Mouse (Mus musculus) limb, embryonic 13.5 days (tissue): ENCODE data around the gene Cldn14. TPM values are rescaled to one million over a fixed set of nuclear protein-coding genes. Genes with fewer than 3 reads are reported as not detected.
"Not testable (repeated sequence)": the region's sequence is repeated elsewhere in the genome, so short reads cannot be mapped to it uniquely, and the experiment has no call there.

Experiments
- ATAC-seq: fragments of 200-750 bp; cut with Nextera tagmentation; 2 replicates; pipeline ENCODE4 v1.8.0; 2017; ENCODE audit warnings: low read depth, moderate number of reproducible peaks, moderate TSS enrichment; ENCODE audit not compliant: low FRiP score
- H3K27ac ChIP-seq: fragments of 300-500 bp; sonication (generic); 2 replicates; pipeline ENCODE4 v1.5.1; 2015; ENCODE audit warnings: inconsistent platforms, mild to moderate bottlenecking, moderate library complexity
- H3K27me3 ChIP-seq: fragments of 300-500 bp; sonication (generic); 2 replicates; pipeline ENCODE4 v1.6.1; 2015; ENCODE audit warnings: mild to moderate bottlenecking, inconsistent platforms
- H3K36me3 ChIP-seq: fragments of 300-500 bp; sonication (generic); 2 replicates; pipeline ENCODE4 v1.6.1; 2015; ENCODE audit warnings: inconsistent platforms, mild to moderate bottlenecking, moderate library complexity
- H3K4me1 ChIP-seq: fragments of 300-500 bp; sonication (generic); 2 replicates; pipeline ENCODE4 v1.6.1; 2015; ENCODE audit warnings: inconsistent platforms
- H3K4me2 ChIP-seq: fragments of 300-500 bp; sonication (generic); replicated peaks from 2 replicates; pipeline ENCODE4 v1.6.1; 2015; ENCODE audit warnings: inconsistent platforms, mild to moderate bottlenecking, moderate library complexity
- H3K4me3 ChIP-seq: fragments of 300-500 bp; sonication (generic); 2 replicates; pipeline ENCODE4 v1.5.1; 2015; ENCODE audit warnings: moderate library complexity, mild to moderate bottlenecking, inconsistent platforms
- H3K9ac ChIP-seq: fragments of 300-500 bp; sonication (generic); 2 replicates; pipeline ENCODE4 v1.6.1; 2015; ENCODE audit warnings: mild to moderate bottlenecking, inconsistent platforms
- H3K9me3 ChIP-seq: fragments of 300-500 bp; sonication (generic); 2 replicates; pipeline ENCODE4 v1.6.1; 2016; ENCODE audit warnings: inconsistent platforms
- whole genome bisulfite sequencing: fragments of 180-500 bp; shearing (Covaris S2); methylation state at CpG from one replicate; pipeline ENCODE4 v1.1.7; 2015; 5-methylcytosine and 5-hydroxymethylcytosine counted together
- polyA plus RNA-seq: library from polyadenylated mRNA; unstranded; fragments of >200 nt; fragmentation: Nextera tagmentation; extraction: Ambion mirVana; gene quantifications from 2 replicates; pipeline ENCODE4 v1.2.1, GENCODE M21; 2015

The Cldn14 gene
- polyA plus RNA-seq, 1 experiment from 2014 or later = not detected

- Histone ChIP-seq H3K9ac (no peak overlapping the region), H3K27ac (no peak overlapping the region), H3K27me3 (no peaks in the 10 kb centered on the region), H3K4me3 (no peak overlapping the region), H3K9me3 (no peaks in the 10 kb centered on the region), H3K4me1 (peaks cover 24% of the 10 kb centered on the region), H3K4me2 (no peak overlapping the region), H3K36me3 (no peaks in the 10 kb centered on the region)
- no peak for ATAC-seq
- WGBS = 76% methylated on average over 6 of the region's 6 CpGs
These were observed 5.2 kb downstream of the Cldn14 start for GRCm38 (mm10) chr16:94003478-94003877.

- Histone ChIP-seq H3K4me3 (no peak overlapping the region), H3K9ac (no peak overlapping the region), H3K4me1 (0 out of 2 replicates have a peak, but pooled peaks cover 12% of the 10 kb centered on the region), H3K4me2 (no peak overlapping the region), H3K36me3 (no peaks in the 10 kb centered on the region), H3K27ac (no peak overlapping the region), H3K9me3 (no peaks in the 10 kb centered on the region), H3K27me3 (no peaks in the 10 kb centered on the region)
- no peak for ATAC-seq
- 79% methylated on average over 6 of the region's 6 CpGs for WGBS
These were observed 7.3 kb downstream of the Cldn14 start for GRCm38 (mm10) chr16:94001366-94001765.

- H3K9me3 ChIP-seq = no peaks in the 10 kb centered on the region
- H3K36me3 ChIP-seq = no peaks in the 10 kb centered on the region
- H3K27me3 ChIP-seq = no peaks in the 10 kb centered on the region
- ATAC-seq = no peak
- peaks cover 21% of the 10 kb centered on the region for H3K4me1 ChIP-seq
- H3K27ac ChIP-seq = no peak overlapping the region
- no peak overlapping the region for H3K4me3 ChIP-seq
- 28% methylated on average over 5 of the region's 5 CpGs for WGBS
- no peak overlapping the region for H3K4me2 ChIP-seq
- no peak overlapping the region for H3K9ac ChIP-seq
These were observed 9.7 kb downstream of the Cldn14 start for GRCm38 (mm10) chr16:93998895-93999294.

GRCm38 (mm10) chr16:93983576-93983975, 25.1 kb downstream of the Cldn14 start:
- Histone ChIP-seq H3K36me3 (no peaks in the 10 kb centered on the region), H3K4me3 (no peak overlapping the region), H3K9me3 (no peaks in the 10 kb centered on the region), H3K9ac (no peak overlapping the region), H3K27ac (0 out of 2 replicates have a peak overlapping the region, but pooled peaks have one; percentile 28), H3K4me2 (no peak overlapping the region), H3K27me3 (0 out of 2 replicates have a peak, but pooled peaks cover 7% of the 10 kb centered on the region), H3K4me1 (peaks cover 28% of the 10 kb centered on the region)
- ATAC-seq = 0 out of 2 replicates have a peak, but pooled peaks have one; percentile 39
- 38% methylated on average over 9 of the region's 9 CpGs for WGBS

GRCm38 (mm10) chr16:93982341-93982740, 26.3 kb downstream of the Cldn14 start:
- Histone ChIP-seq H3K4me1 (peaks cover 32% of the 10 kb centered on the region), H3K9ac (no peak overlapping the region), H3K27ac (no peak overlapping the region), H3K9me3 (no peaks in the 10 kb centered on the region), H3K4me2 (no peak overlapping the region), H3K27me3 (peaks cover 7% of the 10 kb centered on the region; the same call in 1 of the 2 replicates), H3K36me3 (no peaks in the 10 kb centered on the region), H3K4me3 (no peak overlapping the region)
- WGBS = 82% methylated on average over 11 of the region's 11 CpGs
- no peak for ATAC-seq

GRCm38 (mm10) chr16:93981190-93981841, 27.3 kb downstream of the Cldn14 start:
- Histone ChIP-seq H3K4me2 (no peak overlapping the region), H3K4me3 (no peak overlapping the region), H3K9me3 (no peaks in the 10 kb centered on the region), H3K27ac (no peak overlapping the region), H3K27me3 (peaks cover 7% of the 10 kb centered on the region; the same call in 1 of the 2 replicates), H3K4me1 (peaks cover 32% of the 10 kb centered on the region), H3K9ac (no peak overlapping the region), H3K36me3 (no peaks in the 10 kb centered on the region)
- no peak for ATAC-seq
- 47% methylated on average over 15 of the region's 15 CpGs for WGBS

- not testable (repeated sequence) for H3K36me3 ChIP-seq, H3K9me3 ChIP-seq, H3K4me3 ChIP-seq, H3K27me3 ChIP-seq, H3K27ac ChIP-seq, H3K9ac ChIP-seq, H3K4me2 ChIP-seq, ATAC-seq
- peaks cover 32% of the 10 kb centered on the region for H3K4me1 ChIP-seq
- 86% methylated on average over 3 of the region's 3 CpGs for WGBS
These were observed 28.3 kb downstream of the Cldn14 start for GRCm38 (mm10) chr16:93980338-93980737.

GRCm38 (mm10) chr16:93979316-93979715, 29.3 kb downstream of the Cldn14 start:
- Histone ChIP-seq H3K27me3 (peaks cover 7% of the 10 kb centered on the region; the same call in 1 of the 2 replicates), H3K9ac (no peak overlapping the region), H3K36me3 (no peaks in the 10 kb centered on the region), H3K4me3 (no peak overlapping the region), H3K27ac (no peak overlapping the region), H3K4me1 (peaks cover 32% of the 10 kb centered on the region), H3K4me2 (no peak overlapping the region), H3K9me3 (peaks cover 4% of the 10 kb centered on the region; the same call in 1 of the 2 replicates)
- no peak; the same call in 1 of the 2 replicates for ATAC-seq
- WGBS = 81% methylated on average over 2 of the region's 2 CpGs

GRCm38 (mm10) chr16:93977587-93977986, 31.1 kb downstream of the Cldn14 start:
- Histone ChIP-seq H3K27ac (no peak overlapping the region), H3K4me2 (no peak overlapping the region), H3K27me3 (peaks cover 7% of the 10 kb centered on the region; the same call in 1 of the 2 replicates), H3K9me3 (peaks cover 4% of the 10 kb centered on the region; the same call in 1 of the 2 replicates), H3K4me3 (no peak overlapping the region), H3K4me1 (peaks cover 26% of the 10 kb centered on the region), H3K36me3 (no peaks in the 10 kb centered on the region), H3K9ac (no peak overlapping the region)
- 89% methylated on average over 6 of the region's 6 CpGs for WGBS
- ATAC-seq = no peak

GRCm38 (mm10) chr16:93976907-93977306, 31.7 kb downstream of the Cldn14 start:
- Histone ChIP-seq H3K4me3 (no peak overlapping the region), H3K4me2 (no peak overlapping the region), H3K27ac (no peak overlapping the region), H3K27me3 (peaks cover 7% of the 10 kb centered on the region; the same call in 1 of the 2 replicates), H3K4me1 (peaks cover 22% of the 10 kb centered on the region), H3K36me3 (no peaks in the 10 kb centered on the region), H3K9ac (no peak overlapping the region), H3K9me3 (peaks cover 4% of the 10 kb centered on the region; the same call in 1 of the 2 replicates)
- ATAC-seq = no peak
- WGBS = 36% methylated on average over 3 of the region's 3 CpGs

GRCm38 (mm10) chr16:93975430-93975829, 33.2 kb downstream of the Cldn14 start:
- H3K4me3 ChIP-seq = no peak overlapping the region
- H3K9ac ChIP-seq = no peak overlapping the region
- H3K36me3 ChIP-seq = no peaks in the 10 kb centered on the region
- no peak for ATAC-seq
- H3K27ac ChIP-seq = no peak overlapping the region
- WGBS = 78% methylated on average over 12 of the region's 12 CpGs
- peaks cover 4% of the 10 kb centered on the region; the same call in 1 of the 2 replicates for H3K27me3 ChIP-seq
- peaks cover 10% of the 10 kb centered on the region; the same call in 1 of the 2 replicates for H3K4me1 ChIP-seq
- no peak overlapping the region for H3K4me2 ChIP-seq
- H3K9me3 ChIP-seq = peaks cover 4% of the 10 kb centered on the region; the same call in 1 of the 2 replicates

GRCm38 (mm10) chr16:93974278-93974677, 34.4 kb downstream of the Cldn14 start:
- H3K27ac ChIP-seq = no peak overlapping the region
- peaks cover 4% of the 10 kb centered on the region; the same call in 1 of the 2 replicates for H3K9me3 ChIP-seq
- no peak overlapping the region for H3K9ac ChIP-seq
- H3K4me2 ChIP-seq = peak overlapping the region; percentile 53
- 65% methylated on average over 8 of the region's 8 CpGs for WGBS
- H3K4me1 ChIP-seq = peaks cover 10% of the 10 kb centered on the region; the same call in 1 of the 2 replicates
- H3K27me3 ChIP-seq = peaks cover 5% of the 10 kb centered on the region; the same call in 1 of the 2 replicates
- H3K4me3 ChIP-seq = no peak overlapping the region
- H3K36me3 ChIP-seq = no peaks in the 10 kb centered on the region
- no peak for ATAC-seq
